In the genomic region with DNA sequence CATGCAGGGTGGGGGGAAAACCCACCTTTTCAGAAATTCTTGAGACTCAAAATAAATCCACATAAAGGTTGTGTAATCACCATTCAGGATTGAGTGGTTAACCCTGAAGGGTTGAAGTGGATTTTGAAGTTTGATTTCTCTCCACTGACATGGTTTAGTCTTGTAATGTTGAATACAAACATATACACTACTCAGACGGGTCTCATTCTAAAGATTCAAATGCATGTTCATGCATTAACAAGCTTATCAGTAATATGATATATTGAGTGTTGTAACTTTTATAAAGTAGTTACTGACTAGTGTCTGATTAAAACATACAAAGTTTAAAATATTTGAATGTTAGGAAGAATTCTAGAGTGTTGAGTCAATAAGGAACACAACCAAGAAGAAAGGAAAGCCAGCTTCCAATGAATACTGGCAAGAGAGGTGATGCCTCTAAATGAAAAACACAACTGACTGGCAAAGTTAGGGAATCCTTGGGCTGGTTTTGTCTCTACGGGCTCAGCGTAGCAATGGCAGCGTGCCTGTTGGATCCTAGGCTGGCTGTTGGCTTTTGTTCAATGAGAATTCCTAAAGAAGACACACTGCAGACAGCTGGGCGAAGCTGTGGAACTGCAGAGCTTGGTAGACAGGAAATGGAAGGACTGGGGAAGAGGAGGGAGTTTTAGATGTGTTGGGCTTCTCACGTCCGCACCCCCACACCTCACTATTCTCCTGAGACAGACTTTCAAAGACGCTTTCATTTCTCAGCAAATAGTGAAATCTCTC, we compare ENCODE assay signal across 9 mouse cellular contexts.
DNase-seq lines count a peak whose midpoint lies in the region; ATAC-seq and TF ChIP-seq lines count a peak whose summit lies in the region.
"Had no signal": no experiment of that assay in that cellular context is flagged by ENCODE, and none has a peak within 500 bp of the region (broad histone marks: within the 10 kb centered on the region; RNA-seq: fewer than 3 reads in every experiment).

No protein-coding gene starts in this region.

- no peaks in the 10 kb centered on the region for H3K27me3 ChIP-seq in heart, postnatal 0 days (ENCODE audit: control insufficient read depth, insufficient read depth, low read length)
- H3K27me3 ChIP-seq: heart, embryonic 15.5 days had no signal

- no peak for TF ChIP-seq CTCF in heart, postnatal 0 days (IDR thresholded peaks at IDR 0.05; ENCODE audit: low read depth)

- peaks cover 30% of the 10 kb centered on the region for H3K36me3 ChIP-seq in heart, postnatal 0 days (replicated peaks; ENCODE audit: control insufficient read depth, insufficient read depth, low read length)

- 59% methylated on average over 8 of the region's 8 CpGs for WGBS in heart, postnatal 0 days

- no peaks in the 10 kb centered on the region for H3K9me3 ChIP-seq in heart, postnatal 0 days (replicated peaks; ENCODE audit: control insufficient read depth, low read length)
- H3K9me3 ChIP-seq: heart, embryonic 15.5 days had no signal

- no peak overlapping the region for H3K9ac ChIP-seq in heart, postnatal 0 days (replicated peaks; ENCODE audit: low read depth, low read length)
- H3K9ac ChIP-seq: heart, embryonic 15.5 days had no signal

- H3K4me3 ChIP-seq in heart, postnatal 0 days (ENCODE audit: low read depth, low read length), result no peak overlapping the region
- H3K4me3 ChIP-seq: heart, embryonic 15.5 days had no signal

- no peak for TF ChIP-seq EP300 in heart, postnatal 0 days (IDR thresholded peaks at IDR 0.05; ENCODE audit: low read depth)

- H3K4me2 ChIP-seq in heart, postnatal 0 days (ENCODE audit: low read depth, low read length), result no peak overlapping the region
- H3K4me2 ChIP-seq: heart, embryonic 15.5 days had no signal

- no peak for ATAC-seq in heart, postnatal 0 days (ENCODE audit: insufficient read depth, low read depth)
- no peak for ATAC-seq in cerebellum, adult (ENCODE audit: insufficient number of reproducible peaks, low FRiP score, low TSS enrichment)
- ATAC-seq in megakaryocyte, adult 5-6 weeks (ENCODE audit: poor library complexity, severe bottlenecking), result no peak

- peak; percentile 10 for DNase-seq in adrenal gland, adult 2 months
- no peak for DNase-seq in adrenal gland, adult 8-10 months
- DNase-seq in layer of hippocampus, adult 11-12 months (ENCODE audit: low spot score), result peak; percentile 19
- DNase-seq in layer of hippocampus, postnatal 25 days (ENCODE audit: extremely low spot score in 1 of 2, low spot score in 1 of 2), result no peak
- peak; percentile 17 for DNase-seq in heart, postnatal 0 days (ENCODE audit: low spot score)
- peak; percentile 52 to 77 for DNase-seq in lung, postnatal 4 days

- H3K27ac ChIP-seq in heart, postnatal 0 days (ENCODE audit: low read depth), result no peak overlapping the region
- H3K27ac ChIP-seq: heart, embryonic 15.5 days had no signal

- no peaks in the 10 kb centered on the region for H3K4me1 ChIP-seq in heart, postnatal 0 days (ENCODE audit: control insufficient read depth, insufficient read depth)
- H3K4me1 ChIP-seq: heart, embryonic 15.5 days had no signal

Comparison
In these comparisons a context has a peak if more than half of its experiments do, and no peak if none do; other contexts are left out.
1. DNase-seq: peak in adrenal gland, adult 2 months (single experiment), layer of hippocampus, adult 11-12 months (single experiment), heart, postnatal 0 days (single experiment) and lung, postnatal 4 days (2 of 2); none in adrenal gland, adult 8-10 months (single experiment) and layer of hippocampus, postnatal 25 days (0 of 2).